Mouse (Mus musculus): Measurements from ENCODE around the gene Pecam1. TPM values are rescaled to one million over a fixed set of nuclear protein-coding genes. Genes with fewer than 3 reads are reported as not detected.
A peak's percentile ranks its signal among the peaks of the same experiment; 100 is the strongest.

The Pecam1 gene
- total RNA-seq, 1 experiment from 2014 or later, result 46.2 TPM

GRCm38 (mm10) chr11:106716568-106716967, 33.9 kb downstream of the Pecam1 start:
- ATAC-seq (replicated peaks in 1 of 2; ENCODE audit: insufficient read depth in 1 of 2, low FRiP score in 2 of 2, low TSS enrichment in 1 of 2, low read depth in 1 of 2, poor library complexity in 2 of 2, severe bottlenecking in 2 of 2), result peak in 1 of 2 experiments; percentile 15; a peak in 1 of 4 replicates

- peak; percentile 71 to 74 for ATAC-seq (replicated peaks in 1 of 2; ENCODE audit: insufficient read depth in 1 of 2, low FRiP score in 2 of 2, low TSS enrichment in 1 of 2, low read depth in 1 of 2, poor library complexity in 2 of 2, severe bottlenecking in 2 of 2)
Measured at GRCm38 (mm10) chr11:106715066-106715465, 35.4 kb downstream of the Pecam1 start.

GRCm38 (mm10) chr11:106710789-106711188, 39.6 kb downstream of the Pecam1 start:
- ATAC-seq (replicated peaks in 1 of 2; ENCODE audit: insufficient read depth in 1 of 2, low FRiP score in 2 of 2, low TSS enrichment in 1 of 2, low read depth in 1 of 2, poor library complexity in 2 of 2, severe bottlenecking in 2 of 2), result no peak

GRCm38 (mm10) chr11:106709227-106709985, 41.0 kb downstream of the Pecam1 start:
- no peak for ATAC-seq (replicated peaks in 1 of 2; ENCODE audit: insufficient read depth in 1 of 2, low FRiP score in 2 of 2, low TSS enrichment in 1 of 2, low read depth in 1 of 2, poor library complexity in 2 of 2, severe bottlenecking in 2 of 2)

GRCm38 (mm10) chr11:106707866-106708265, 42.6 kb downstream of the Pecam1 start:
- ATAC-seq (replicated peaks in 1 of 2; ENCODE audit: insufficient read depth in 1 of 2, low FRiP score in 2 of 2, low TSS enrichment in 1 of 2, low read depth in 1 of 2, poor library complexity in 2 of 2, severe bottlenecking in 2 of 2), result no peak

GRCm38 (mm10) chr11:106707085-106707484, 43.3 kb downstream of the Pecam1 start:
- no peak for ATAC-seq (replicated peaks in 1 of 2; ENCODE audit: insufficient read depth in 1 of 2, low FRiP score in 2 of 2, low TSS enrichment in 1 of 2, low read depth in 1 of 2, poor library complexity in 2 of 2, severe bottlenecking in 2 of 2)

GRCm38 (mm10) chr11:106706212-106706611, 44.2 kb downstream of the Pecam1 start:
- no peak for ATAC-seq (replicated peaks in 1 of 2; ENCODE audit: insufficient read depth in 1 of 2, low FRiP score in 2 of 2, low TSS enrichment in 1 of 2, low read depth in 1 of 2, poor library complexity in 2 of 2, severe bottlenecking in 2 of 2)

GRCm38 (mm10) chr11:106704399-106705111, 45.9 kb downstream of the Pecam1 start:
- ATAC-seq (replicated peaks in 1 of 2; ENCODE audit: insufficient read depth in 1 of 2, low FRiP score in 2 of 2, low TSS enrichment in 1 of 2, low read depth in 1 of 2, poor library complexity in 2 of 2, severe bottlenecking in 2 of 2), result no peak

- no peak for ATAC-seq (replicated peaks in 1 of 2; ENCODE audit: insufficient read depth in 1 of 2, low FRiP score in 2 of 2, low TSS enrichment in 1 of 2, low read depth in 1 of 2, poor library complexity in 2 of 2, severe bottlenecking in 2 of 2)
Measured at GRCm38 (mm10) chr11:106703931-106704330, 46.5 kb downstream of the Pecam1 start.

GRCm38 (mm10) chr11:106702584-106702983, 47.8 kb downstream of the Pecam1 start:
- ATAC-seq (replicated peaks in 1 of 2; ENCODE audit: insufficient read depth in 1 of 2, low FRiP score in 2 of 2, low TSS enrichment in 1 of 2, low read depth in 1 of 2, poor library complexity in 2 of 2, severe bottlenecking in 2 of 2), result no peak

GRCm38 (mm10) chr11:106701589-106701988, 48.8 kb downstream of the Pecam1 start:
- ATAC-seq (replicated peaks in 1 of 2; ENCODE audit: insufficient read depth in 1 of 2, low FRiP score in 2 of 2, low TSS enrichment in 1 of 2, low read depth in 1 of 2, poor library complexity in 2 of 2, severe bottlenecking in 2 of 2), result no peak

- no peak for ATAC-seq (replicated peaks in 1 of 2; ENCODE audit: insufficient read depth in 1 of 2, low FRiP score in 2 of 2, low TSS enrichment in 1 of 2, low read depth in 1 of 2, poor library complexity in 2 of 2, severe bottlenecking in 2 of 2)
Measured at GRCm38 (mm10) chr11:106699083-106699482, 51.3 kb downstream of the Pecam1 start.

GRCm38 (mm10) chr11:106698289-106698688, 52.1 kb downstream of the Pecam1 start:
- peak in 1 of 2 experiments; percentile 23; a peak in 1 of 4 replicates for ATAC-seq (replicated peaks in 1 of 2; ENCODE audit: insufficient read depth in 1 of 2, low FRiP score in 2 of 2, low TSS enrichment in 1 of 2, low read depth in 1 of 2, poor library complexity in 2 of 2, severe bottlenecking in 2 of 2)

- ATAC-seq (replicated peaks in 1 of 2; ENCODE audit: insufficient read depth in 1 of 2, low FRiP score in 2 of 2, low TSS enrichment in 1 of 2, low read depth in 1 of 2, poor library complexity in 2 of 2, severe bottlenecking in 2 of 2), result no peak
Measured at GRCm38 (mm10) chr11:106695917-106696316, 54.5 kb downstream of the Pecam1 start.

- no peak for ATAC-seq (replicated peaks in 1 of 2; ENCODE audit: insufficient read depth in 1 of 2, low FRiP score in 2 of 2, low TSS enrichment in 1 of 2, low read depth in 1 of 2, poor library complexity in 2 of 2, severe bottlenecking in 2 of 2)
Measured at GRCm38 (mm10) chr11:106692890-106693289, 57.5 kb downstream of the Pecam1 start.

GRCm38 (mm10) chr11:106688375-106688774, 62.1 kb downstream of the Pecam1 start:
- ATAC-seq (replicated peaks in 1 of 2; ENCODE audit: insufficient read depth in 1 of 2, low FRiP score in 2 of 2, low TSS enrichment in 1 of 2, low read depth in 1 of 2, poor library complexity in 2 of 2, severe bottlenecking in 2 of 2), result peak; percentile 12 to 20; a peak in 1 of 4 replicates

- no peak for ATAC-seq (replicated peaks in 1 of 2; ENCODE audit: insufficient read depth in 1 of 2, low FRiP score in 2 of 2, low TSS enrichment in 1 of 2, low read depth in 1 of 2, poor library complexity in 2 of 2, severe bottlenecking in 2 of 2)
Measured at GRCm38 (mm10) chr11:106687293-106687692, 63.1 kb downstream of the Pecam1 start.

GRCm38 (mm10) chr11:106684027-106684426, 66.4 kb downstream of the Pecam1 start:
- ATAC-seq (replicated peaks in 1 of 2; ENCODE audit: insufficient read depth in 1 of 2, low FRiP score in 2 of 2, low TSS enrichment in 1 of 2, low read depth in 1 of 2, poor library complexity in 2 of 2, severe bottlenecking in 2 of 2), result no peak

Measured in hematopoietic stem cell, adult 5-6 weeks (primary cell).